Mouse (Mus musculus) adipocyte (in vitro differentiated cells): Measurements from ENCODE around the gene Slc30a7.
A peak's percentile ranks its signal among the peaks of the same experiment; 100 is the strongest.

Experiments used
- DNase-seq: peaks from one replicate; pipeline ENCODE4 v3.0.0-alpha.2; 2016; ENCODE audit warnings: low spot score

Gene Slc30a7

DNA sequence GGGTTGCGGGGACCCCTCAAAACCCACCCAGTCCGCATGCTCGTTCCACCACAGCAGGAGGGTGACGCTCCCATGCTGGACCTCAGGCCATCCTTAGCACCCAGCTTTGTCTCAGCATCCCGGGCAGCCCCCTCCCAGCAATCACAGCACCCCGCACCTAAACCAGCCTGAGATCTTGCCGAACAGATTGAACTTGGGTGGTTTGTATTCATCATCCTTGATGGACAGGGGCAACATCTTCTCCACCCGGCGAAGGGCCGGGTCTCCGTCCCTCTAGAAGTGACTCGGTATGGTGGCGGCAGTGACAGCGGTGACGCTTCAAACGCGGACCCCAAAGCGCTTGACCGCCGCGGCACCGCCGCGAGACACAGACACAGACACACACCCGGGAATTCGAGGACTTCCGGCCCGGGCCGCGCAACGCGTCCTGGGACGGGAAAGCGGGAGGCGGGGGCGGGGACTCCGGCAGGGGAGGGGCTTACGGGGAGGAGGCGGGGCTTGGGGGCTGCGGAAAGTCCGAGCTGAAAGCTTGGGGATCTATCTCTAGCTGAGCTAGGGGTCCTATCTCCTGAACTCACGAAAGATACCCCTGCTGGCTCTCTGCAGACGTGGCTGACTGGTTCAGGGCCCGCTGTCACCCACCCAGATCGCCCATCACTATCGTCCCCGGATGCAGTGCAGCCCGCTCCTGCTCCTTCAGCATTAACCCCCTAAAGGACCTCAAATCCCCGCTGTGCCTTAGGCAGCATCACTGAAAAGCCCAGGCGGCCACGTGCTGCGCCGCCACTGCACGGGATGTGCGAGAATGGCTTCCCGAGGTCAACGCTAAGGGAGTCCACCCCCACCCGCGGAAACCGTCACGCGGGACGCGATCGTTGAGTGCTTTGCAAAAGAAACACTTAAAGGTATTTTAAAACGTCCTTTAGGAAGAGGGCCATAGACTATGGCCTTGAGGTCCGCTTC is at the start of gene Slc30a7, which contains the start of gene Extl2:
Gene Slc30a7 (minus strand): TSS at position 429 of the 963 bp plus-strand sequence.
Gene Extl2 (plus strand): TSS at position 485 of the 963 bp plus-strand sequence.
- DNase-seq, result peak; percentile 89

DNA sequence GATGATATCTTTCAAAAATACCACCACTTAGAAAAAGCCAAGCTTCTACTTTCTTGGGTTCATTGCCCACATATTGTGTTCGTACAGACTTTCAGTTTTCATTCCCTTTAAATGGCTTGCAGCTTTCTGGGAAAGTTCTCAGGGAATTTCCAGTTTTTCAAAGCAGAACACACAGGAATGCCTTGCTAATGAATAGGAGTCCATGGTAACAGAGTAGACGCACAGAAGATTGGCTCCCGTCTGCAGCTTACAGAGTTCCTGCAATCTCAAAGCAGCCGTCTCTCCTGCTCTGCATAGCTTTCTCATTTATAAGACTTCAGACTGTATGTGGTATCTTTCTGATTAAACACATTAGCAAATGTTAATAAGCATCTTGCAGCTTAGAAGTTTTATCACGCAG is 39.8 kb upstream of the Slc30a7 start:
- peak; percentile 29 for DNase-seq

DNA sequence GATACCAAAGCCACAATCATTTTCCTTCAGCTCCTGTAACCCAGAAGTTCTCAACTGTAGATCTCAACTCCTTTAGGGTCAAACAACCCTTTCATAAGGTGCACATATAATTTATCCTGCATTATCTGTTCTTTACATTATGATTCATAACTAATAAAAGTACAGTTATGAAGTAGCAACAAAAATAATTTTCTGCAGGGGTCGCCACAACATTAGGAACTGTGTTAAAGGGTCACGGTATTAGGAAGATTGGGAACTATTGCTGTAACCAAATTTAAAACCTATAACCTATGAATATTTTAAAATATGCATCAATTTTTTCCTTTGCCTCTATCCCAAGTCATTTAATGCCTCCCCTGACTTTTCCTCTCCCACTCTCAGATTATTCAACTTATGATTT is 38.8 kb upstream of the Slc30a7 start:
- DNase-seq, result peak; percentile 56

DNA sequence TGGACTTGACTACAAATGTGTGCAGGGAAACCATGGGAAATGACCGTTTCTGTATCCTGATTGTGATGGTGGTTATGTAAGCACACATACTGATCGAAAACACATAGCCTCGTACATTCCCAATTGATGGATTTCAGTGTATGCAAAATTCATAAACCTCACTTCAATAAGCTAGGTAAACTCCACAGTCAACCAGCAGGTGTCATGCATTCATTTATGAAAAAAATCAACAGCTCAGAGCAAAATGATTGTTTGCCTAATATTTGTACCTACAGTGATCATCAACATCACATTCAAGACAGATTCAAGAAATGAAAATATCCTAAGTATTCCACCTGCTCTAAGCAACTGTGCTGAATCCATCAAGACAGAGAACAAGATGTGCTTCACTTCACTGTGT is 33.6 kb upstream of the Slc30a7 start:
- peak; percentile 40 for DNase-seq

DNA sequence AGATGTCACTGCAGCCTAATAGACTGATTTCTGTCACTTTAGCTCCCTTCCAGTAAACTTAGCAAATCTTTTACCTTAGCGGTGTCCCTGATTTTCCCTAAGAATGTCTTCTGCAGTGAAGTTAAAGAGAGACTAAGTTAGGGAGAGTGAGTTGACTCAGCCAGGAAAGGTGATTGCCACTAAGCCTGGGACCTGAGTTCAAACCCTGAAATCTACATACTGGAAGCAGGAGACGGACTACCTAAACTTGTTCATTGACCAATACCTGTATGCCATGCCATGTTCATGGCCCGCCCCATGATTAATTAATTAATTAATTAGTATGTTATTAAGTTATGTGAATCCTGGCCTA is 26.6 kb upstream of the Slc30a7 start:
- DNase-seq, result peak; percentile 79

DNA sequence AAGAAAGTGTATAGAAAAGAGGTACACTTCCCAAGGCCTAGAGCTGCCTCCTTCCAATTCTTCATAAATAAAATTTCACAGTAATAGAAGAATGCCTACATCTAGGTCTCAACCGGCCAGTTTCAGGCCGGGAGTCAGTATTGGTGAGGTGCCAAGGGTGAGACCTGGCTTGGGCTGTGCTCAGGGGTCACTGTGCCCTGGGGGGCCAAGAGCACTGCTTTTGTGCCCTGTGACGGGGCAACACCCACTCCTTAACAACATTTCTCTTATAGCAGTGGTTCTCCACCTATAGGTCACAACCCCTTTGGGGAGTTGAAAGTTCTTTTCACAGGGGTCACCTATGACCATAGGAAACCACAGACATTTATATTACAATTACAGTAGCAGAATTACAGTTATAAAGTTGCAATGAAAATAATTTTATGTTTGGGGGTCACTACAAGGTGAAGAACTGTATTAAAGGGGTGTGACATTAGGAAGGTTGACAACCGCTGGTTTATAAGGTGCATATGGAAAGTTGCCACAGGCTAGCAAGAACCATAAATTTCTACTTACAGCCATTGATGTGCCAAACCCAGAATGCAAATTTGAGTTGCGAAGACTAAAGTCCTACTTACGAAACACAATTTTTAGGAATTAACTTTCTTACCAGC is 26.1 kb upstream of the Slc30a7 start:
- DNase-seq, result no peak

DNA sequence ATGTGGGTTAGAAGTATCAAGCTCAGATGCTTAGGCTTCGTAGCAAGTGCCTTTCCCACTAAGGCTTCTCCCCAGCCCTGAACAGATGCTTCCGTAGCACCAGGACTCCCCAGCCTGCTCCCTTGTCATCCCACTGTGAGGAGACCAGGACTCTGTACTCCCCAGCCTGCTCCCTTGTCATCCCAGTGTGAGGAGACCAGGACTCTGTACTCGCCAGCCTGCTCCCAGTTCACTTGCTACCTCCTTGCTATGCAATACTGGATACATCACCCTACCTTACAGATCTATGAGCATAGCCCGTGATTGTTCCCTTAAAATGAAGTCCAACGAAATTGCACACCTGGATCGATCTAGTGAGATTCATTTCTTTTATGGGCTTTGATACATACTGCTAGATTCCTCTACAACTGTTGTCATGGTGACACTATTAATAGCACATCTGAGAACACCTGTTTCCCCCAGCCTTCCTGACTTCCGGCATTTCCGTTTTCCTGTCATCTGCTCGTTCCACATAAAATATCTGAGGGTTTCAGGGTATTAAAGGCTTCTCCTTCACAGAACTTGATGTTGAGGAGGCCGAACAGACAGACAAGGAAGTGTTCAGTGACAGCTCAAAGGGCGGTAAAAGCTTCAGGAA is 23.1 kb upstream of the Slc30a7 start:
- no peak for DNase-seq

DNA sequence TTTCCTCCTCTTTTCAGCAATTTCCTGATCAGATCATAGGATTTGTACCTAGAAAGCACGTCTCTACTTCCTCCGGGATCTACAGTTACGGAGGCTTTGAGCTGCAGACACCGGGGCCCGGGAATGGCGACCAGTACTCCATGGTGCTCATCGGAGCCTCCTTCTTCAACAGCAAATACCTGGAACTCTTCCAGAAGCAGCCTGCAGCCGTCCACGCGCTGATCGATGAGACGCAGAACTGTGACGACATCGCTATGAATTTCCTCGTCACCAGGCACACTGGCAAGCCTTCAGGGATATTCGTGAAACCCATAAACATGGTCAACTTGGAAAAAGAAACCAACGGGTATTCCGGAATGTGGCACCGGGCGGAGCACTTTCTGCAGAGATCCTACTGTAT is 19.8 kb upstream of the Slc30a7 start:
- DNase-seq, result no peak

DNA sequence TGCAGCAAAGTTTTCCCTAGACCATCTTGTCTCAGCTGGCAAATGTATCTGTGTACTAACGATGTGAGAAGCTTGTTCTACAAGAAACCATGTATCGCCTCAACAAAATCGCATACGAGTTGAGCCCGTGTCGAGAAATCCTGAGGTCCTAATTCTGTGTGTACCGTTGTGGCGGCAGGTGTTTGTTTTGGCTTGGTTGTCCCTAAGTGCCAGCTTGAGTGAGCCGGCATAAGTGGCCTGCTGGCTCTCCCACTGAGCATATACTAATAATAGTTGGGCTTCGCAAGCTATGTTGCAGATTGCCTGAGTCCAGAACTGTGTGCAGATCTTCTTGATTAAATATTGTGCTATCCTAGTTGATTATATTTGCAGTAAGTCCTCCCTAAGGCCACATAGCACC is 18.5 kb upstream of the Slc30a7 start:
- DNase-seq, result no peak

DNA sequence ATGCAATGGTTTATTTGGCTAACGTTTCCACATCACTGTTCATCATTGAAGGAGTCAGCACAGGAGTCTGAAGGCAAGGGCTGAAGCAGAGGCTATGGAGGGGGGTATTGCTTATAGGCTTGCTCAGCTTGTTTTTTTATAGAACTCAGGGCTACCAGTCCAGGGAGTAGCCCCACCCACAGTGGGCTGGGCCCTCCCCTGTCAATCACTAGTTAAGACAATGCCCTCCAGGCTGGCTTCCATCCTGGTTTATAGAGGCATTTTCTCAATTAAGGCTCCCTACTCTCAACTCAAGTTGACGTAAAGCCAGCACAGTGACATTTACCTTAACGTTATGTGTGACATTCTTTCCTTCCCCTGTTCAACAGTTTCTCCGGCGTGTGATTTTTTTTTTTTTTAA is 17.5 kb upstream of the Slc30a7 start:
- no peak for DNase-seq

DNA sequence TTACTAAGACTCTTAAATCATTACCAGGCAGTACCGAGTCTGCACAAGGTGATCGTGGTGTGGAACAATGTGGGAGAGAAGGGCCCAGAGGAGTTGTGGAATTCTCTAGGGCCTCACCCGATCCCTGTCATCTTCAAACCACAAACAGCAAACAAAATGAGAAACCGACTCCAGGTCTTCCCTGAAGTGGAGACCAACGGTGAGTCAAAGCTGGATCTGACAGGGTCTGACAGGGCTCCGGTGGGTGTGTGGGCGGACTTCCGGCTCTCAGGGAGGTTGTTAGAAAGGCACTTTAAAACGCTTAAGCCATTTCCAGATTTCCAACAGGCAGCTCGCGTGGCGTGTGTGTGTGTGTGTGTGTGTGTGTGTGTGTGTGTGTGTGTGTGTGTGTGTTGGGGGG is 17.0 kb upstream of the Slc30a7 start:
- DNase-seq, result no peak

DNA sequence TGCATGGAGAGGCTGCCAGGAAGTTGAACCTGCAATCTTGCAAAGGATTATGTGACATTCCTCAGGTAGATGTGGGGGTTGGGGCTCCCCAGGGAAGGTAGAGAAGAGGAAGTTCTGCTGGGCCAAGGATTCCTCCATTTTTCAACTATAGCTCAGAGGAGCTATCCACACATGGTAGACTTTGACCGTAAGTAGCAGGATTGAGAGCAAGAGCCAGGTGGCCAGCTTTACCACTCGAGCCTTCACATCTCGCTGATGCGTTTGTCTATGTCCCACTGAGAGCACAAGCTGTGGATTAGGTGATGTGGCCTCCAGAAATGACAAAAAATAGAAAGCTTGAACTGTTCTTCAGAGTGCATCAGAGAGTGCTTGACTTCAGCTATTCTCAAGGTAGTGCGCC is 11.9 kb upstream of the Slc30a7 start:
- DNase-seq, result no peak

DNA sequence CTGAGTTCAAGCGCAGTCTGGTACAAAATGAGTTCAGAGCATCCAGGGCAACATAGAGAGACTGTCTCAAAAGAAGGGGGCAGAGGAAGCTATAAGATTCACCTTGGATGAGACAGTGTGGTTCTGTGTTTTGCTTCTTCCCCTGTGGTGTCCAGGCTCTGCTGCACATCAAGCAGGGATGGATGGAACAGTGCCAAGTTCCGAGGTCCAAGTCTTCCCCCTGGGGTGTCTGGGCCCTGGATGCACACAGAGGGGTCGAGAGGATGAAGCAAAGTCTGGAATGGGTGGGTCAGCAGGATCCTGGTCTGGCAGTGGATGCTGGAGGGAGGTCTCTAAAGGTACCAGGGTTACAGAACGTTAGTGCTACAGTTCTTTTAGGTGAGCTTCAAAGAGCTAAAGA is 11.4 kb upstream of the Slc30a7 start:
- DNase-seq, result no peak

DNA sequence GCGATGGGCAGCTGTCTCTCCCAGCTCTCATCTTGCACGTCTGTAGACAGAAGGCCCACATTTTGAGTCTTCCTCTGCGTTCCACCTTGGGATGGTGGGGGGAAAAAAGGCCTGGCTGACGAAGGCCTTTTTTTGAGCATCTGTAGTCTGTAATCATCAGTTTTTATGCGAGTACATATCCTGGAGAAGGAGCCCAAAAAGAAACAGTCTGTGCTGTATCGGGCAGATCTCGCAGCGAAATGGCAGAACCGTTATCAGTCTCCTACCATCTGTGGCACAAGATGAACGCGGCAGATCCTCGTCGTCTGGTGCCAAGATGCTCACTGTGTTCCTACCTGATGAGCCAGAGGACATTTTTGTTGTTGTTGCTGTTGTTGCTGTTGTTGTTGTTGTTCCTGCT is 8.9 kb upstream of the Slc30a7 start:
- DNase-seq, result no peak

DNA sequence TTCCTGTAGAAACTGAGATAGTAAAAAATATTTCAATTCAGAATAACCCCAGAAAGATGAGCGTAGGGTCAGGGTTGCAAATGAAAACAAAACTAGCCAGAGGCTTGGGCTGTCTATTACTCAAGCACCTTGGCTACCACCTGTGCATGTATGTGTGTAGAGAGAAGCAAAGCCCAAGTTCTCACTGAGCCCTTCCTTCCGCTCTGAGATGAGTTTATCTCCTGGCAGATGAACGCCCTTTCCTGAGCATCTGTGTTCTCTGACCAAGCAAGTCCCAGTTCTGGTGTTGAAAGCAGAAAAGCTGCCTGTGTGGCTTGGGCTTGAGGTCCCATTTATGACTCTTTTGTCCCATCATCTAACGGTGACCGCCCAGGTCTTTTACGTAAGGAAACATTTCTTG is 7.7 kb upstream of the Slc30a7 start:
- no peak for DNase-seq

DNA sequence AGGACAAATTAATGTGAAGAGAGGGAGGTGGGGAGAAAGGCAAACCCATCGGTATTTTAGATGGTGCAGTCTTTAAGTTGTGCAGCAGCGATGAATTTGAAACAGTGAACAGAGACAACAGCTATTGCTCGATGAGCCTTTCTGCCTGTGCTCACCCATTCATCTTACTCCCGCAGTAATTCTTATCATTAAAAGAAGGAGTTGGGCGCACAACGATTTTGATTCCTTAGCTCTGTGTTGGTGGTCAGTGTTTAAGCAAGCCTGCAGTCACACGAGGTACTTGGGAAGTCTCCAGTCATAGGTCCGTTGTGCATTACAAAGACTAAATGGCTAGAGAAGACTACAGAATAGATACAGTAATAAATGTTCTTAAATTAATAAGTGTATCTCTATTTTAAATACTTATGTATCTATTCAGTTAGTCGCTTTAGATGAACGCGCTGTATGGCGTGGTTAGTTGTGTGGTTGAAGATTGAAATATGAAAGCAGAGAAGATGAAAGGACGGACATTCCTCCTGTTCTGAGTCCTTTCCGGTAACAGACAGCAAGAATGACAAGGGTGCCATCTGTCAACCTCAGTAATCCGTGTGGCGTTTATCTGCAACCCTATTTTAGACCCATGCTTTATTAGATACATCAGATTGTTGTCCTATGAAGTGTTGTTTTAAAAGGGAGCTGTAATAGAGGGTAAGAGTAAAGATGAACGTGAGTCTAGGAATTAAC is 2.6 kb upstream of the Slc30a7 start:
- no peak for DNase-seq

DNA sequence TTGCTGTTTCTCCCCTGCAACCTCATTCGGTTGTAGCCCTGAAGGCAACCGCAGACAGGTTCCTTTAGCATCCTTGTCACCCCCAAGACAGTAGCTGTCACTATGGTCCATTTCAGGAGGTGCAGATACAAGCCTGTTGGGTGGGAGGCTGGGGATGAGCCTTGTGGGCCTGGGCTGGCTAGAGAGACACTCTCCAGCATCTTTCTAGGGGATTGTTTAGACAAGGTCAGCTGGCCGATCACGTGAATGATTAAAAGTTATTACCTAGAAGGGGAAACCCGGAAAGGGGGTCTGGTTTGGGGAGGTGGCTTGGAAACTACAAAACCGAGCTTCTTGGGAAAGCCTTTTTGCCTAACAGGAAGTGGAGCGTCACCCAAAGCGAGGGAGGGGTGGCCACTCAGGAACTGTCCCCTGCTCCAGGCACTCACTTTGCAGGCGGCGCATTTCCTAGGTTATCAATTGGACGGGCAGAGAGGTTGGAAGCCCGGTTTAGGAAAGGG is 785 bp upstream of the Slc30a7 start:
- DNase-seq, result peak; percentile 82

DNA sequence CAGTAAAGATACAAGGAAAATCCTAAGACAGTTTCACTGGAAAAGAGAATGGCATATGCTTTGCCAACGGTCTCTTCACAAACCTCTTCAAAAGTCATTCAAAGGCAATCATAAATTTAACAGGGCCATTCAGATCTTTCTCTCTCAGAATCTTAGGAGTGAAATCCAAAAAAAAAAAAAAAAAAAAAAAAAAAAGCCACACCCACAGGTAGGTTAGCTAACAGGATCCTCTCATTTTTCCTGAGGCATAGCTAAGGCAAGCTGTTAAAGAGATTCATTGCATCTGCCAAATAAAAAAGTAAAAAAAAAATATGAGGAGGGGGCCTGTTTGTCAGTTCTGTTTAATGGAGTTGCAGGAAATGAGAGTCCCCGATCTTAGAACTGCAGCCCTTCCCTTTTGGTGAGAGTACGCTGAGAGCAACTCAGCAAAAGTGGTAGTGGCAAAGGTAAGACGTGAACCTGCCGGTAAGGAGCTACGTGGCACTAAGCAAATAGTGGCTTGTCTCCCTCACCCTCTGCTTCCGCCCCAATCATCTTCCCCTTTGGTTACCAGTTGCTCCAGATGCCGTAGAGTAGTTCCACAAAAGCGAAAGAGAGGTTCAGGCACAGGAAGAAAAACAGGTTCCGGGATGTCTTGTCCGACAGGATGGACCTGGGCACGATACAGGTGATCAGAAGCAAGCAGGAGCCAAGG is 775 bp downstream of the Slc30a7 start:
- peak; percentile 31 for DNase-seq

DNA sequence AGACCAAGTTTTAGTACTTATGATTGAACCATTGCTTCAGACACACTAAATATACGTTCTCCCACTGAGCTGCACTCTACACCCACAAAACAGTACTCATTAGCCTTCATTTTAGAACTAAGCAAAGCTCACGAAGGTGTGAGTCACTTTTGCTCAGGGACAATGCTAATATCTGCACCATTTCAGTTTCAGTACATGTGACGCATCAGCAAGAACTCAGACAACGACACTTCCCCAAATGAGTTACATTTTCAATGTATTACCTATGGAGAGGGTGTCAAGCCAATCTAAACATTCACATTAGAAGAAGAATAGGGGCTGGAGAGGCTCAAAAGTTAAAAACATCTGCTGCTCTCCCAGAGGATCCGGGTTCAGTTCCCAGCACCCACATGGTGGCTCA is 10.3 kb downstream of the Slc30a7 start:
- no peak for DNase-seq

DNA sequence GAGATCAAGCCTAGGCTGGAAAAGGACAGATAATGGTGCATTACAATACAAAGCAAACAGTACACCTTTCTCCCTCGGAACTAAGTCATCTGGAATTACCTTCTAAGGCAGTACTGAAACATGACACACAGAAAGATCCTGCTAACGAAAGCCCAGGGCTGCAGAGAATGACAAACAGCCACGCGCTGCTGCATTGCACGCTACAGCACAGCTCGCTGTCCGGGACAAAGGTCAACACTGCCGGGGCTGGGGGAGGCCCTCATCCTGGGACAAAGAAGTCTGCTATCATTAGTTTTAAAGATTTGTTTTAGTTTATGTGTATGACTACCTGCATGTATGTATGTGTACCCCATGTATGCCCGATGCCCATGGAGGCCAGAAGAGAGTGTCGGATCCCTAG is 14.2 kb downstream of the Slc30a7 start:
- no peak for DNase-seq

DNA sequence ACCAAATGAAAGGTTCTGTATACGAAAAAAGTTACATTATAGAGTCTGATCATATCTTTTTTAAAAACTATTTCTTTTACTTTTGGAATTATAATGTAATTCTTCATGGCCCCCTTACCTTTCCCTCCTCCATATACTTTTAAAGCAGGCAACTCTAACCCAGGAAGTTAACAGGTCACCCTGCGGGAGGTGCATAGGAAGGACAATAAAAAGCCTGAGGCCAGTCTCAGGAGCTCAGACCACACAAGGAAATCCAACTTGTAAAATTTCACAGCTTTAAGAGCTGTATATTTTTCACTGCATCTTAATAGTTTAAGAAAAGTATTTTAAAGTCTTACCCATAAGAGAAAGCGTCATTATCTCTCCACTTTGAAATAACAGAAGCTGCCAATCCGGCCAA is 14.6 kb downstream of the Slc30a7 start:
- no peak for DNase-seq

DNA sequence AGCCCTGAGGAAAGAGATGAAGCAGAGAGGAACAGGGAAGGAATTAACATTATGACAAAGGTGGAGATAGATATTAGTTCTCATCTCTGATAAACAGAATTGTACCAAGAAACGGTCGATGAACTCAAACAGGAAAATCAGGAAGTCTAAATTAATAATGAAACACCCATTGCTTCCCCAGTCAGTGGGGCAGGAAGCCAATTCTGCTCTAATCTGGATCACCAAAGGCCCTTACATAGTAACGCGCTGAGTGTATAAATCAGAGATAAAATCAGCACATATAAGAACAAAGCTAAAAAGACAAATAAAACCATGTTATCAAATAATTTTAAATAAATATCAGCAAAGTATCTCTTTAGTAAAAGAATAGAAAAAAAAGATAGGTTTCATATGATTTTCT is 15.1 kb downstream of the Slc30a7 start:
- DNase-seq, result no peak
